9 mouse cellular contexts compared by ENCODE assay signal in the genomic region with DNA sequence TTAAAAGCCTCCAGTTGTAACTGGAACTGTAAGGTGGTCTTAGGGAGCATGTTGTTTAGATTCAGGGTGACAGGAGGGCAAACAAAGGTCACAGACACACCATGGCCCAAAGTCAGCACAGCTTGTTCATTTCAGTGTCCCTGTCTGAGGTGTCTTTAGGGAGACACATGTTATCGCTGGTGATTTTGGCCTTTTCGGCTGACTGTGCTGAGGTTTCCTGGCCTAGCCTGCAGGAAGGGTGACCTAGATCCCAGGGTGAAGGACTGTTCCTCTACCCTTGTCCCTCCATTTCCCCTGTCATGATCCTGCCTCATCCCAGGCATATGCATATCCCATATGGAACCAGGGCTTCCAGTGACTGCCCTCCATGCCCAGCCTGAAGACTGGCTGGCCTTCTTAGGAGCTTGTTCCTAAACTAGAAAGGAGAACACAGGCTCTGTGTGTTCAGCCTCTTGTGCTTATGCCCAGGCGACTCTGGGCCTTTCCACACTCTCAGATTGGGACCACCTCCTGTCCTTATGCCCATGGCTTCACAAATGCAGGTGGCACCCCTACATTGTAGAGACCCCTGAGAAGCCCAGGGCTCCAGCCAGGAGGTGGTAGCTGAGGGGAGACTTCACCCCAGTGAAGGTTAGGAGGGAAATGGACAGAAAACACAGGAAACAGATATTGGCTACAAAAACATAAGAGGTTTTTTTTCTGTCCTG.
DNase-seq lines count a peak whose midpoint lies in the region; ATAC-seq and TF ChIP-seq lines count a peak whose summit lies in the region.
"Had no signal": no experiment of that assay in that cellular context is flagged by ENCODE, and none has a peak within 500 bp of the region (broad histone marks: within the 10 kb centered on the region; RNA-seq: fewer than 3 reads in every experiment).

No protein-coding gene starts in this region.

- ATAC-seq in kidney, embryonic 15.5 days (replicated peaks; ENCODE audit: low FRiP score), result no peak
- ATAC-seq in embryonic facial prominence, embryonic 15.5 days (ENCODE audit: insufficient number of reproducible peaks, low FRiP score, low TSS enrichment, low read depth), result no peak
- no peak for ATAC-seq in hindbrain, embryonic 12.5 days (ENCODE audit: low FRiP score)
- no peak for ATAC-seq in midbrain, postnatal 0 days (ENCODE audit: low FRiP score)

- WGBS in kidney, embryonic 15.5 days, result 64% methylated on average over 3 of the region's 3 CpGs
- WGBS in embryonic facial prominence, embryonic 15.5 days, result 73% methylated on average over 3 of the region's 3 CpGs
- 58% methylated on average over 3 of the region's 3 CpGs for WGBS in hindbrain, embryonic 12.5 days
- WGBS in midbrain, postnatal 0 days, result 72% methylated on average over 3 of the region's 3 CpGs

- H3K9me3 ChIP-seq in kidney, embryonic 15.5 days (replicated peaks), result no peaks in the 10 kb centered on the region
- no peaks in the 10 kb centered on the region for H3K9me3 ChIP-seq in embryonic facial prominence, embryonic 15.5 days (replicated peaks)
- H3K9me3 ChIP-seq in hindbrain, embryonic 12.5 days (replicated peaks), result no peaks in the 10 kb centered on the region
- no peaks in the 10 kb centered on the region for H3K9me3 ChIP-seq in midbrain, postnatal 0 days (ENCODE audit: low read length)

- H3K27me3 ChIP-seq in kidney, embryonic 15.5 days, result no peaks in the 10 kb centered on the region
- no peaks in the 10 kb centered on the region for H3K27me3 ChIP-seq in embryonic facial prominence, embryonic 15.5 days
- H3K27me3 ChIP-seq in hindbrain, embryonic 12.5 days, result no peaks in the 10 kb centered on the region
- no peaks in the 10 kb centered on the region for H3K27me3 ChIP-seq in midbrain, postnatal 0 days (ENCODE audit: insufficient read depth, low read length)

- H3K27ac ChIP-seq in kidney, embryonic 15.5 days, result 0 out of 2 replicates have a peak overlapping the region, but pooled peaks have one; percentile 92
- peak overlapping the region; percentile 81 for H3K27ac ChIP-seq in embryonic facial prominence, embryonic 15.5 days (replicated peaks)
- H3K27ac ChIP-seq in hindbrain, embryonic 12.5 days, result peak overlapping the region; percentile 92
- peak overlapping the region; percentile 59; the same call in 1 of the 2 replicates for H3K27ac ChIP-seq in midbrain, postnatal 0 days (ENCODE audit: low read depth, low read length)

- H3K36me3 ChIP-seq in kidney, embryonic 15.5 days, result peaks cover 7% of the 10 kb centered on the region
- peaks cover 12% of the 10 kb centered on the region for H3K36me3 ChIP-seq in embryonic facial prominence, embryonic 15.5 days
- peaks cover 3% of the 10 kb centered on the region for H3K36me3 ChIP-seq in hindbrain, embryonic 12.5 days
- peaks cover 4% of the 10 kb centered on the region; the same call in 1 of the 2 replicates for H3K36me3 ChIP-seq in midbrain, postnatal 0 days (ENCODE audit: insufficient read depth, low read length)

- no peak overlapping the region for H3K4me2 ChIP-seq in kidney, embryonic 15.5 days
- H3K4me2 ChIP-seq in embryonic facial prominence, embryonic 15.5 days (replicated peaks), result no peak overlapping the region
- no peak overlapping the region for H3K4me2 ChIP-seq in hindbrain, embryonic 12.5 days (replicated peaks)
- no peak overlapping the region for H3K4me2 ChIP-seq in midbrain, postnatal 0 days (ENCODE audit: low read depth, low read length, poor library complexity, severe bottlenecking)

- peaks cover 45% of the 10 kb centered on the region for H3K4me1 ChIP-seq in kidney, embryonic 15.5 days
- H3K4me1 ChIP-seq in embryonic facial prominence, embryonic 15.5 days, result peaks cover 62% of the 10 kb centered on the region
- H3K4me1 ChIP-seq in hindbrain, embryonic 12.5 days, result peaks cover 43% of the 10 kb centered on the region
- peaks cover 12% of the 10 kb centered on the region for H3K4me1 ChIP-seq in midbrain, postnatal 0 days (ENCODE audit: insufficient read depth, low read length)

- H3K4me3 ChIP-seq in kidney, embryonic 15.5 days (replicated peaks), result no peak overlapping the region
- no peak overlapping the region for H3K4me3 ChIP-seq in embryonic facial prominence, embryonic 15.5 days (replicated peaks)
- H3K4me3 ChIP-seq in hindbrain, embryonic 12.5 days, result no peak overlapping the region
- no peak overlapping the region for H3K4me3 ChIP-seq in midbrain, postnatal 0 days (ENCODE audit: low read depth, low read length)

- no peak for DNase-seq in kidney, adult 18-20 months
- no peak for DNase-seq in midbrain, postnatal 0 days (ENCODE audit: low spot score)
- no peak for DNase-seq in urinary bladder, postnatal 14 days (ENCODE audit: low spot score)
- DNase-seq in left cerebral cortex, adult 11 months (ENCODE audit: low spot score), result no peak
- no peak for DNase-seq in thymus, postnatal 25 days
- DNase-seq: adrenal gland, postnatal 36 days had no signal

- TF ChIP-seq CTCF in midbrain, postnatal 0 days (IDR thresholded peaks at IDR 0.05), result no peak

- no peak overlapping the region for H3K9ac ChIP-seq in kidney, embryonic 15.5 days
- H3K9ac ChIP-seq in embryonic facial prominence, embryonic 15.5 days, result no peak overlapping the region
- H3K9ac ChIP-seq in hindbrain, embryonic 12.5 days, result 0 out of 2 replicates have a peak overlapping the region, but pooled peaks have one; percentile 8
- no peak overlapping the region for H3K9ac ChIP-seq in midbrain, postnatal 0 days (replicated peaks; ENCODE audit: low read length, poor library complexity, severe bottlenecking)
